Mouse (Mus musculus) hindbrain, embryonic 14.5 days (tissue): ENCODE measurements at regions not wholly inside any gene's neighbourhood (a gene's known extent, or its start where the extent isn't known, plus 50 kb on each side); places are given as distances from the start of the nearest gene placed in this dataset.

Experiments used
- ATAC-seq: fragments of 200-750 bp; cut with Nextera tagmentation; 2 replicates; pipeline ENCODE4 v1.8.0; 2017; ENCODE audit warnings: moderate number of reproducible peaks, mild to moderate bottlenecking, moderate TSS enrichment, moderate library complexity; ENCODE audit not compliant: low FRiP score
- DNase-seq: peaks from one replicate; pipeline ENCODE4 v3.0.0-alpha.2; 2015; ENCODE audit warnings: low spot score
- H3K27ac ChIP-seq: fragments of 300-500 bp; sonication (generic); 2 replicates; pipeline ENCODE4 v1.5.1; 2014; ENCODE audit warnings: mild to moderate bottlenecking, moderate library complexity
- H3K27me3 ChIP-seq: fragments of 300-500 bp; sonication (generic); 2 replicates; pipeline ENCODE4 v1.6.1; 2014; ENCODE audit warnings: mild to moderate bottlenecking, low read length, mixed read lengths; ENCODE audit not compliant: control insufficient read depth, insufficient read depth
- H3K36me3 ChIP-seq: fragments of 300-500 bp; sonication (generic); replicated peaks from 2 replicates; pipeline ENCODE4 v1.6.1; 2014; ENCODE audit not compliant: control insufficient read depth, insufficient read depth
- H3K4me1 ChIP-seq: fragments of 300-500 bp; sonication (generic); replicated peaks from 2 replicates; pipeline ENCODE4 v1.6.1; 2014; ENCODE audit warnings: antibody characterized with exemption, low read length, mixed read lengths; ENCODE audit not compliant: control insufficient read depth, insufficient read depth
- H3K4me2 ChIP-seq: fragments of 300-500 bp; sonication (generic); replicated peaks from 2 replicates; pipeline ENCODE4 v1.6.1; 2014; ENCODE audit warnings: mild to moderate bottlenecking, moderate library complexity
- H3K4me3 ChIP-seq: fragments of 300-500 bp; sonication (generic); replicated peaks from 2 replicates; pipeline ENCODE4 v1.5.1; 2014; ENCODE audit warnings: mild to moderate bottlenecking, low read length
- H3K9ac ChIP-seq: fragments of 300-500 bp; sonication (generic); 2 replicates; pipeline ENCODE4 v1.6.1; 2014
- H3K9me3 ChIP-seq: fragments of 300-500 bp; sonication (generic); 2 replicates; pipeline ENCODE4 v1.6.1; 2016; ENCODE audit warnings: low read length; ENCODE audit not compliant: control insufficient read depth
- WGBS: fragments of 180-500 bp; shearing (Covaris S2); extraction: QIAGEN DNeasy Blood & Tissue Kit; methylation state at CpG from one replicate; pipeline ENCODE4 v1.1.7; 2014; 5-methylcytosine and 5-hydroxymethylcytosine counted together

DNA sequence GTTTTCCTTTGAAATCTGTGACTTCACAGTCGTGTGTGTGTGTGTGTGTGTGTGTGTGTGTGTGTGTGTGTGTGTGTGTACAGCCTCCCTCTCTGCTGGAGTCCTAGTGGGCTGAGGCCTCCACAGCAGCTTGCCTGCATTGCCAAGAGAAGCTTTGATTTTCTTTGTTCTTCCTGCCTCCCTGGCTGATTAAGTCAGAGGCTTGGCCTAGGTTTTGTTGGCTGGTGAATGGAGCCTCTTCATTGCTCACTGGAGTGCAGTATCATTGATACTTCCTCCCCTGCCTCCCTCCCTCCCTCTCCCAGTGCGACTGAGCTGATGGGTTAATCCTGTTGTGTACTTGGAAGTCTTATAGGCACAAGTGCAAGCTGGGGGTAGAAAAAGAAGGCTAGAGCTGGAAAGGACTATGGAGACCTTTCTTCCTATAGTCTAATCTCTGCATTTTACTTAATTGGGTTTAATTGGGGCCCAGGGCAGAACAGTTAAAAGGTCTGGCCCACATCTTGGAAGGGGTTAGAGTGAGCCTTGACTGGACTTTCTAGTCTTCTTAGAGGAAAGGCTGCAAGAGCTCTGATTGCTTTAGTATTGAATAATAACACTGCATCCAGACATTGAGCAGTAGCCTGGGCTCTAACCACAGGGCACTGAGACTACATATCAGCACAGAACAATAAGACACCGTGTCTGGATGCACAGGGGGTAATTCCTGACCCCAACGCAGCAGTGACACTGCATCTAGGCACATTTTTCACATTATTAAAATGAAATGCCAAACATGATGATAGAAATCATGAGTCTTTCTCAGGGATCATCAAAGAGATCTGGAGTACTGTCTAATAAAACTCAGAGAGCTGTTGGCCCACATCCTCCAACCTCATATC is 62.9 kb upstream of the Nepro start:
- H3K36me3 ChIP-seq = no peaks in the 10 kb centered on the region
- H3K27ac ChIP-seq = peak overlapping the region; percentile 46; the same call in 1 of the 2 replicates
- no peak overlapping the region for H3K9ac ChIP-seq
- H3K4me1 ChIP-seq = peaks cover 14% of the 10 kb centered on the region
- no peak overlapping the region for H3K4me2 ChIP-seq
- H3K9me3 ChIP-seq = no peaks in the 10 kb centered on the region
- H3K27me3 ChIP-seq = no peaks in the 10 kb centered on the region
- no peak overlapping the region for H3K4me3 ChIP-seq
- 21% methylated on average over 4 of the region's 4 CpGs for WGBS
- peak; percentile 83; the same call in 1 of the 2 replicates for ATAC-seq
- peak; percentile 49 for DNase-seq

DNA sequence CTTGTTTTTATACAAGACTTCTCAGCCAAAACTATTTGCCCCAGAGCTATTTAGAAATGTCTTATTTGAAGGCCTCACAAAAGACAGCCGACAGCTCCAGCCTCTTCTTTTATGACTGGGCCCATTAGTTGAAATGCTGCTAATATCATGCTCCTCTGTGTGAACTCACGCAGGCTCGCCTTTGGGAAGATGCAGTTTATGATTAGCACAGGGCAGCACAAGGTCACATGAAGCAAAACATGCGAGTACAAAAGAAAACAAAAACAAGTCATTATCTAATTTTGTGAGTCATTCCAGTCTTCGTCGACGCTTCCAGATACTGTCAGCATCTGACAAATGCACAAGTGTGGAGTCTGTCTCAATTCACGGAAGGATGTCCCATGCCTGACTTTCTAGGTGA is 65.8 kb upstream of the Nepro start:
- Histone ChIP-seq H3K9ac (no peak overlapping the region), H3K4me2 (no peak overlapping the region), H3K27ac (no peak overlapping the region), H3K9me3 (no peaks in the 10 kb centered on the region), H3K36me3 (no peaks in the 10 kb centered on the region), H3K27me3 (no peaks in the 10 kb centered on the region), H3K4me1 (peaks cover 9% of the 10 kb centered on the region), H3K4me3 (no peak overlapping the region)
- 41% methylated on average over 8 of the region's 8 CpGs for WGBS
- DNase-seq (no peak), ATAC-seq (no peak)

DNA sequence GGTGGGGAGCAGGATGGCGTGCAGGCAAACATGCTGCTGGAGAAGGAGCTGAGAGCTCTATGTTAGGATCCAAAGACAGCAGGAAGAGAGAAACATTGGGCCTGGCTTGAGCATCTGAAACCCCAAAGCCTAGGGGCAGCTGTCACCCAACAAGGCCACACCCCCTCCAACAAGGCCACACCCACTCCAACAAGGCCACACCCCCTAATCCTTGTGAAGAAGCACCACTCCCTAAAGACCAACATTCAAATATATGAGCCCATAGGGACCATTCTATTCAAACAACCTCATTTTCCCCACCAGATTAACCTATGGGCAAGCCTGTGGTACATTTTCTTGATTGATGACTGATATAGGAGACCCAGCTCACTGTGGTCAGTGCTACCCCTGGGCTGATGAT is 67.9 kb upstream of the Nepro start:
- ATAC-seq (no peak), DNase-seq (no peak)
- H3K4me3 ChIP-seq = no peak overlapping the region
- H3K4me2 ChIP-seq = no peak overlapping the region
- peaks cover 4% of the 10 kb centered on the region; the same call in 1 of the 2 replicates for H3K4me1 ChIP-seq
- no peak overlapping the region for H3K27ac ChIP-seq
- WGBS = 96% methylated on average over 1 of the region's 1 CpGs
- no peaks in the 10 kb centered on the region for H3K9me3 ChIP-seq
- H3K9ac ChIP-seq = no peak overlapping the region
- H3K36me3 ChIP-seq = no peaks in the 10 kb centered on the region
- H3K27me3 ChIP-seq = no peaks in the 10 kb centered on the region

DNA sequence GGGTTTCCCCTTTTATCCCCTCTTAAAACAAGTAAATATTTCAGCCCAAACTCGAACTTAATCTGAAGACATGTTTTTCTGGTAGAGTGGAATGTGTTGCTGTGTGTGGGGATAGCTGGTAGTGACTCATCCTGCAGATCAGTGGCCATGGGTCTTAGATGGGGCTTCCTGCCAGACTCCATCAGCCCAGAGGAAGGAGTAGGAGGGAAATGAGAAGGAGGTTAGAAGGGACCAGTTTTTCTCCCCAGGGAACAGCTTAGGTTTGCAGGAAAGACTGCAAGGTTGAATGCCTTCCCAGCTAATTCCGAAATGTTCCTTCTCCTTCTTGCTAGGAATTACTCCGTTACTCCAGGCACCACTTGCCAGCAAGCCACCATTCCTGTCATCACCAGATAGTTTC is 68.8 kb upstream of the Nepro start:
- H3K9me3 ChIP-seq = no peaks in the 10 kb centered on the region
- DNase-seq (no peak), ATAC-seq (no peak)
- no peak overlapping the region for H3K9ac ChIP-seq
- no peak overlapping the region for H3K27ac ChIP-seq
- H3K36me3 ChIP-seq = no peaks in the 10 kb centered on the region
- H3K4me1 ChIP-seq = no peaks in the 10 kb centered on the region
- H3K27me3 ChIP-seq = no peaks in the 10 kb centered on the region
- H3K4me2 ChIP-seq = no peak overlapping the region
- 68% methylated on average over 3 of the region's 3 CpGs for WGBS
- no peak overlapping the region for H3K4me3 ChIP-seq

DNA sequence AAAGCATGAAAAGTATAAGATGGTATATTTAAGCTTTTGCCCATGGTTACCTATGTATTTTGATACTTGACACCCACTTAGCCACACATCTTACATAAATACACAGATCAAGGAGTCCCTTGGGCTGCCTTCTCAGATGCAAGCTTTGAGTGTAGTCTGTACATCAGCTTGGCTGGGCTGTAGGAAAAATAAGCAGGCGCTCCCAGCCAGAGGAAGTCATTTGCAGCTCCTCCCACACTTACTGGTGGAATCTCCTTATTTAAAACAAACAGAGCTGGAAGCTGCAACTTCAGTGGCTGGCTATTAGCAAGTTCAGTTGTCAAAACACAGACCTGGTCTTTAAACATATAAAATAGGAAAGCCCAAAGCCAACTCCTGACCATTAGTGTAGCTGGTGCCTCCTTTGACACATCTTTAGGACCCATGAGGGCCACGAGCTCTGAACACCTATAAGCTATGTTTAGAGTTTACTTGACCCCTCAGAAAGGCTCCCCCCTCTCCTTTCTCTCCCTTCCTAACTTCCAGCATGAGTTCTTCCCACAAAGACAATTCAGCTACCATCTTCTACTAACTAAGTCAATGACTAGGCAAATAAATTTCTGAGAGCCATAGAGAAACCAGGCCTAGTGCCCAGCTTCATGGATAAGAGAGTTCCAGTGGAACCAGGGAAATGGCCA is 75.4 kb upstream of the Nepro start:
- Histone ChIP-seq H3K27ac (no peak overlapping the region), H3K4me3 (no peak overlapping the region), H3K4me2 (no peak overlapping the region), H3K27me3 (no peaks in the 10 kb centered on the region), H3K9ac (no peak overlapping the region), H3K9me3 (no peaks in the 10 kb centered on the region), H3K36me3 (no peaks in the 10 kb centered on the region), H3K4me1 (0 out of 2 replicates have a peak, but pooled peaks cover 2% of the 10 kb centered on the region)
- no peak for DNase-seq
- no peak for ATAC-seq
- 79% methylated on average over 2 of the region's 2 CpGs for WGBS

DNA sequence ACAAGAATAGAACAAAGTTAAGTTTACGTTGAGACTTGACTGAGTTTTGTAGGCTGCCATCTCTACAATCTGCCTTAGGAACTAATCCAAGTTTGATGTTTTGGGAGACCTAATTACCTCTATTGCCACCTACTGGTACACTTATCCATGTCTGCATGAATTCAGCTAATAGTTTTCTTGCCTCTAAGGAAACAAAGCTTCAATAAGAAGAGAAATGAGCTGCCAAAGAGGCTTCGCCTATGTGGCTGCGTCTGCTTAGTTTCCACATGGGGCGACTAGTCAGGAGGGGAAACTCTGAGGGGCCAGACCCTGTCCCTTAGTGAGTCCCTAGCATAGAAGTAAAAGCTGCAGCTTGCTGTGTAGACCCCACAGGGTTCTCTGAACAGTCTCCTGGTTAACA is 80.1 kb upstream of the Nepro start:
- Histone ChIP-seq H3K9me3 (no peaks in the 10 kb centered on the region), H3K4me3 (no peak overlapping the region), H3K4me1 (0 out of 2 replicates have a peak, but pooled peaks cover 2% of the 10 kb centered on the region), H3K4me2 (no peak overlapping the region), H3K36me3 (no peaks in the 10 kb centered on the region), H3K9ac (no peak overlapping the region), H3K27me3 (no peaks in the 10 kb centered on the region), H3K27ac (no peak overlapping the region)
- 17% methylated on average over 4 of the region's 4 CpGs for WGBS
- ATAC-seq (peak; percentile 65; the same call in 1 of the 2 replicates), DNase-seq (peak; percentile 73)

DNA sequence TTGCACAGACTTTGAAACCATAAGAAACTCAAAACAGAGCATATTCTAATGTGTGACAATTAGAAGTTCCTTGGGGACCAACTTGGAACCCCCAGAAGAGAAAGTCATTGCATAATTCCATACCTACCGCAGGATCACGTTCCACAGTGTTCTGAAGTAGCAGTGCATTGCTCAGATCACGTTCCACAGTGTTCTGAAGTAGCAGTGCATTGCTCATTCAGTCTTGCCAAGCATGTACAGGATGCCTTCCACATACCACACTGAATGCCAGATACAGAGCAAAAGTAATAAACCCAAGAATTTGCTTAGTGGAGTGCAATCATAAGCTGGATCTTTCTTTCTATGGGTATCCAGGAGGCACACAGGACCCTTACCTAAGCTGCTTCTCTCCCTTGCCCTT is 78.4 kb upstream of the Boc start:
- Histone ChIP-seq H3K27me3 (no peaks in the 10 kb centered on the region), H3K4me1 (peaks cover 10% of the 10 kb centered on the region; the same call in 1 of the 2 replicates), H3K9me3 (no peaks in the 10 kb centered on the region), H3K36me3 (no peaks in the 10 kb centered on the region), H3K4me3 (no peak overlapping the region), H3K9ac (no peak overlapping the region), H3K27ac (no peak overlapping the region), H3K4me2 (no peak overlapping the region)
- DNase-seq = no peak
- no peak for ATAC-seq
- WGBS = 88% methylated on average over 3 of the region's 3 CpGs

DNA sequence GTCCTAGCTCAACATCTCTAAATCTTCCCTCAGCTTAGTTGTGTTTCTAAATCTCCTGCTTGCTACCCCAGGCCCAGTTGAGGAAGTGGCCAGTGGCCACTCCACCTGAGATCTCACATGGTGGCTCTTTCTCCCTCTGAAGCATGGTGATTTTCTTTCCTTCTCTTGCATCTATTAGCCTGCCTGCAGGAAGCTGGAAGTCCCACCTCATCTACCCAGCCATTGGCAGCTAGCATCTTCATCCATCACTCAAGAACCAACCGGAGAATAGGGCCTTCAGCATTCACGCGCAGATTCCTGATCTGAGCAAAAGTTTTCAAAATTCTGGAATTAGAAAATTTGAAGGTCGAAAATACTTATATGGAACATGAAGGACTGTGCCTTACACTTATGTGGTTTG is 75.8 kb upstream of the Boc start:
- Histone ChIP-seq H3K4me1 (peaks cover 17% of the 10 kb centered on the region; the same call in 1 of the 2 replicates), H3K36me3 (no peaks in the 10 kb centered on the region), H3K9ac (no peak overlapping the region), H3K9me3 (no peaks in the 10 kb centered on the region), H3K4me3 (no peak overlapping the region), H3K27me3 (no peaks in the 10 kb centered on the region), H3K27ac (no peak overlapping the region), H3K4me2 (no peak overlapping the region)
- ATAC-seq (no peak), DNase-seq (no peak)
- WGBS = 95% methylated on average over 4 of the region's 4 CpGs

DNA sequence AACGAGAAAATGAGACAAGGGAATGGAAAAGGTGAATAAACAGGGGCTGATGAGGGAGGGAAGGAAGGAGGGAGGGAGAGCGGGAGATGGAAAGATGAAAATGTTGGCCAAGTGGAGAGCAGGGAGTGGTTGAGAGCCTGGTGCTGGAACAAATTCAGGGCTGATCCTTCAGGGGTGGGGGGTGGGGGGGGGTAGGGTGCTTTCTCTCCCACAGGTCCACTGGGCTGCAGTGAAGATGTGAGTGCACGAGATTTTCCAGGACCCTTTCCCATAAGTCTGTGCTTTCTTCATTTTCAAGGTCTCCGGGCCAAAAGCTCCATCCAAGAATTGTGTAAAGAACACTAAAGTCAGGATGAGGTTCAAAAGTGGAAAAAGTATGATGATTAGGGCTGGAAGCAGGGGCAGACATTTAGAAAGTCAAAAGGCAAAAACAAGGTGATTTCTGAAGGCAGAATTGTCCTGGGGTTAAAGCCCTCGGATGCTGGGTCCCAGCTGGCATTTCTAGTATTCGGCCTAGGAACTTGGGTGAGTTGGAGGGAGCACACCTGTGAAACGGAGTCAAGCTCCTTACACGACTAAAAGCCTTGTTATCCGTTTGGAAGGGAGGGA is 74.5 kb upstream of the Boc start:
- H3K4me2 ChIP-seq = peak overlapping the region; percentile 28

More for the DNA sequence above, 74.5 kb upstream of the Boc start:
- WGBS = 63% methylated on average over 9 of the region's 9 CpGs
- DNase-seq = no peak
- Histone ChIP-seq H3K4me1 (peaks cover 17% of the 10 kb centered on the region; the same call in 1 of the 2 replicates), H3K9me3 (no peaks in the 10 kb centered on the region), H3K36me3 (no peaks in the 10 kb centered on the region), H3K9ac (no peak overlapping the region), H3K27ac (peak overlapping the region; percentile 66), H3K27me3 (no peaks in the 10 kb centered on the region), H3K4me3 (no peak overlapping the region)
- ATAC-seq = 0 out of 2 replicates have a peak, but pooled peaks have one; percentile 34
